10 mouse cellular contexts compared by ENCODE assay signal in genomic region chr2:130451727-130452090, GRCm38 (mm10). TPM values are rescaled to one million over a fixed set of nuclear protein-coding genes. Genes with fewer than 3 reads are reported as not detected.
DNase-seq lines count a peak whose midpoint lies in the region; ATAC-seq and TF ChIP-seq lines count a peak whose summit lies in the region.
"Had no signal": no experiment of that assay in that cellular context is flagged by ENCODE, and none has a peak within 500 bp of the region (broad histone marks: within the 10 kb centered on the region; RNA-seq: fewer than 3 reads in every experiment).

No protein-coding gene starts in this region.

- no peak for ATAC-seq in intestine, embryonic 16.5 days
- no peak for ATAC-seq in neural tube, embryonic 14.5 days (ENCODE audit: low read depth)

- no peak for TF ChIP-seq CTCF in left cerebral cortex, adult 2 months (IDR thresholded peaks at IDR 0.05)

- no peaks in the 10 kb centered on the region for H3K9me3 ChIP-seq in forebrain, embryonic 10.5 days
- H3K9me3 ChIP-seq in intestine, embryonic 16.5 days (ENCODE audit: control insufficient read depth, low read length): no peaks in the 10 kb centered on the region
- no peaks in the 10 kb centered on the region for H3K9me3 ChIP-seq in neural tube, embryonic 14.5 days (ENCODE audit: control insufficient read depth, low read length)

- no peak for DNase-seq in left cerebral cortex, adult 2 months (ENCODE audit: extremely low spot score in 1 of 2, low spot score in 2 of 2)
- DNase-seq in left cerebral cortex, postnatal 4 days: no peak
- no peak for DNase-seq in forebrain, embryonic 10.5 days (ENCODE audit: extremely low spot score, low spot score)
- no peak for DNase-seq in spleen, postnatal 14 days (ENCODE audit: low spot score in 2 of 2)
- no peak for DNase-seq in urinary bladder, postnatal 25 days (ENCODE audit: low spot score)
- DNase-seq: adrenal gland, postnatal 36 days; kidney, adult 9 months; right cerebral cortex, adult 18-20 months had no signal

- H3K9ac ChIP-seq in intestine, embryonic 16.5 days (ENCODE audit: low read depth, low read length): peak overlapping the region; percentile 1; the same call in 1 of the 2 replicates
- H3K9ac ChIP-seq in neural tube, embryonic 14.5 days (replicated peaks; ENCODE audit: low read depth, low read length): no peak overlapping the region

- intact Hi-C loops in left cerebral cortex, adult 2 months (cut with DNase I): loop anchor here (2.0 to 5.0 kb wide), 2 partner anchors 39 to 66 kb away; no protein-coding TSS in a partner anchor
- intact Hi-C loops in left cerebral cortex, postnatal 4 days (cut with DNase I): loop anchor here (5.0 kb wide), 1 partner anchor 71 kb away; no protein-coding TSS in a partner anchor

- peaks cover 39% of the 10 kb centered on the region for H3K4me1 ChIP-seq in forebrain, embryonic 10.5 days
- H3K4me1 ChIP-seq in intestine, embryonic 16.5 days (ENCODE audit: control insufficient read depth, insufficient read depth, low read length): peaks cover 17% of the 10 kb centered on the region
- 0 out of 2 replicates have a peak, but pooled peaks cover 14% of the 10 kb centered on the region for H3K4me1 ChIP-seq in neural tube, embryonic 14.5 days (ENCODE audit: control insufficient read depth, insufficient read depth, low read length)

- WGBS in forebrain, embryonic 10.5 days: 75% methylated on average over 3 of the region's 3 CpGs
- 58% methylated on average over 3 of the region's 3 CpGs for WGBS in intestine, embryonic 16.5 days
- 73% methylated on average over 3 of the region's 3 CpGs for WGBS in neural tube, embryonic 14.5 days

- H3K4me3 ChIP-seq in left cerebral cortex, adult 2 months: peak overlapping the region; percentile 84
- peak overlapping the region; percentile 95 for H3K4me3 ChIP-seq in forebrain, embryonic 10.5 days
- H3K4me3 ChIP-seq in intestine, embryonic 16.5 days (ENCODE audit: low read length): no peak overlapping the region
- no peak overlapping the region for H3K4me3 ChIP-seq in neural tube, embryonic 14.5 days (ENCODE audit: low read depth, low read length)

- H3K27me3 ChIP-seq in forebrain, embryonic 10.5 days (ENCODE audit: poor library complexity, severe bottlenecking): peaks cover 30% of the 10 kb centered on the region
- H3K27me3 ChIP-seq in intestine, embryonic 16.5 days (replicated peaks; ENCODE audit: control insufficient read depth, insufficient read depth, low read length): no peaks in the 10 kb centered on the region
- no peaks in the 10 kb centered on the region for H3K27me3 ChIP-seq in neural tube, embryonic 14.5 days (ENCODE audit: control insufficient read depth, insufficient read depth, low read length)

- no peaks in the 10 kb centered on the region for H3K36me3 ChIP-seq in forebrain, embryonic 10.5 days (replicated peaks)
- no peaks in the 10 kb centered on the region for H3K36me3 ChIP-seq in intestine, embryonic 16.5 days (ENCODE audit: control insufficient read depth, insufficient read depth, low read length)
- no peaks in the 10 kb centered on the region for H3K36me3 ChIP-seq in neural tube, embryonic 14.5 days (ENCODE audit: control insufficient read depth, insufficient read depth, low read length)

- peak overlapping the region; percentile 91 for H3K27ac ChIP-seq in left cerebral cortex, adult 2 months
- H3K27ac ChIP-seq in forebrain, embryonic 10.5 days: no peak overlapping the region
- no peak overlapping the region for H3K27ac ChIP-seq in intestine, embryonic 16.5 days (ENCODE audit: low read length)
- no peak overlapping the region for H3K27ac ChIP-seq in neural tube, embryonic 14.5 days (ENCODE audit: low read depth, low read length)

- H3K4me2 ChIP-seq in intestine, embryonic 16.5 days (ENCODE audit: low read depth, low read length): peak overlapping the region; percentile 78
- H3K4me2 ChIP-seq in neural tube, embryonic 14.5 days (ENCODE audit: low read depth, low read length): peak overlapping the region; percentile 93

RNA-seq across cellular contexts. Expression of gene Ptpra, which starts 1.6 kb away (rescaled TPM):
- 100 to 1,000 TPM; 221 to 237 TPM for total RNA-seq in left cerebral cortex, adult 2 months (2021)
- total RNA-seq in left cerebral cortex, postnatal 4 days (2021): 100 to 1,000 TPM; 243 to 247 TPM
- 89.1 and 90.6 TPM in 2 replicates for polyA plus RNA-seq in forebrain, embryonic 10.5 days (2016; fragmentation: Nextera tagmentation; extraction: Ambion mirVana)
- 29.0 and 53.6 TPM in 2 replicates for polyA plus RNA-seq in intestine, embryonic 16.5 days (2015; fragmentation: Nextera tagmentation; extraction: Ambion mirVana)
- polyA plus RNA-seq in neural tube, embryonic 14.5 days (2014; fragmentation: Nextera tagmentation; extraction: Ambion mirVana): 164 and 165 TPM in 2 replicates

RNA-seq across cellular contexts. Expression of gene Pced1a, which starts 27.2 kb away (rescaled TPM):
- total RNA-seq in left cerebral cortex, adult 2 months (2021): 10 to 100 TPM; 23.1 to 27.9 TPM
- 10 to 100 TPM; 31.7 to 33.2 TPM for total RNA-seq in left cerebral cortex, postnatal 4 days (2021)
- 11.8 and 12.4 TPM in 2 replicates for polyA plus RNA-seq in forebrain, embryonic 10.5 days (2016; fragmentation: Nextera tagmentation; extraction: Ambion mirVana)
- 10.7 and 13.2 TPM in 2 replicates for polyA plus RNA-seq in intestine, embryonic 16.5 days (2015; fragmentation: Nextera tagmentation; extraction: Ambion mirVana)
- polyA plus RNA-seq in neural tube, embryonic 14.5 days (2014; fragmentation: Nextera tagmentation; extraction: Ambion mirVana): 10.8 and 11.5 TPM in 2 replicates

RNA-seq across cellular contexts. Expression of gene Vps16, which starts 27.6 kb away (rescaled TPM):
- total RNA-seq in left cerebral cortex, adult 2 months (2021): 10 to 100 TPM; 78.3 to 99.1 TPM
- 100 to 1,000 TPM in 1 of 2 experiments, 10 to 100 TPM in 1; 96.4 to 113 TPM for total RNA-seq in left cerebral cortex, postnatal 4 days (2021)
- 110 and 122 TPM in 2 replicates for polyA plus RNA-seq in forebrain, embryonic 10.5 days (2016; fragmentation: Nextera tagmentation; extraction: Ambion mirVana)
- 75.0 and 81.5 TPM in 2 replicates for polyA plus RNA-seq in intestine, embryonic 16.5 days (2015; fragmentation: Nextera tagmentation; extraction: Ambion mirVana)
- polyA plus RNA-seq in neural tube, embryonic 14.5 days (2014; fragmentation: Nextera tagmentation; extraction: Ambion mirVana): 76.4 and 81.7 TPM in 2 replicates

RNA-seq across cellular contexts. Expression of gene Tmem239, which starts 45.4 kb away (rescaled TPM):
- not detected for total RNA-seq in left cerebral cortex, adult 2 months (2021)
- total RNA-seq in left cerebral cortex, postnatal 4 days (2021): not detected
- polyA plus RNA-seq in forebrain, embryonic 10.5 days (2016; fragmentation: Nextera tagmentation; extraction: Ambion mirVana): not detected in 2 replicates
- polyA plus RNA-seq in intestine, embryonic 16.5 days (2015; fragmentation: Nextera tagmentation; extraction: Ambion mirVana): not detected in 2 replicates
- not detected in 2 replicates for polyA plus RNA-seq in neural tube, embryonic 14.5 days (2014; fragmentation: Nextera tagmentation; extraction: Ambion mirVana)
- total RNA-seq: adrenal gland, postnatal 36 days had no signal

RNA-seq across cellular contexts. Expression of gene 1700020A23Rik, which starts 46.6 kb away (rescaled TPM):
- total RNA-seq in left cerebral cortex, adult 2 months (2021): not detected
- not detected for total RNA-seq in left cerebral cortex, postnatal 4 days (2021)
- 0.21 and 0.32 TPM in 2 replicates for polyA plus RNA-seq in forebrain, embryonic 10.5 days (2016; fragmentation: Nextera tagmentation; extraction: Ambion mirVana)
- 0.32 TPM in 1 of 2 replicates, not detected in the other for polyA plus RNA-seq in intestine, embryonic 16.5 days (2015; fragmentation: Nextera tagmentation; extraction: Ambion mirVana)
- polyA plus RNA-seq in neural tube, embryonic 14.5 days (2014; fragmentation: Nextera tagmentation; extraction: Ambion mirVana): 0.91 TPM in 1 of 2 replicates, not detected in the other
- total RNA-seq: adrenal gland, postnatal 36 days had no signal

Comparison
In these comparisons a context has a peak if more than half of its experiments do, and no peak if none do; other contexts are left out.
1. H3K4me3 ChIP-seq: peak in left cerebral cortex, adult 2 months (single experiment) and forebrain, embryonic 10.5 days (single experiment); none in intestine, embryonic 16.5 days (single experiment) and neural tube, embryonic 14.5 days (single experiment).